Mouse (Mus musculus) heart, embryonic 11.5 days (tissue): Measurements from ENCODE around the gene Twsg1. TPM values are rescaled to one million over a fixed set of nuclear protein-coding genes. Genes with fewer than 3 reads are reported as not detected.

ENCODE experiments used
- ATAC-seq: fragments of 200-750 bp; cut with Nextera tagmentation; replicated peaks from 2 replicates; pipeline ENCODE4 v1.8.0; 2017; ENCODE audit warnings: moderate library complexity; ENCODE audit not compliant: insufficient number of reproducible peaks, low FRiP score, low TSS enrichment
- H3K27ac ChIP-seq: fragments of 300-500 bp; sonication (generic); 2 replicates; pipeline ENCODE4 v1.5.1; 2014; ENCODE audit warnings: mild to moderate bottlenecking, low read depth, low read length
- H3K27me3 ChIP-seq: fragments of 300-500 bp; sonication (generic); 2 replicates; pipeline ENCODE4 v1.6.1; 2014; ENCODE audit warnings: mild to moderate bottlenecking, low read length, mixed read lengths; ENCODE audit not compliant: control insufficient read depth, insufficient read depth
- H3K36me3 ChIP-seq: fragments of 300-500 bp; sonication (generic); 2 replicates; pipeline ENCODE4 v1.6.1; 2014; ENCODE audit warnings: mild to moderate bottlenecking, low read length, moderate library complexity, mixed read lengths; ENCODE audit not compliant: control insufficient read depth, insufficient read depth
- H3K4me1 ChIP-seq: fragments of 300-500 bp; sonication (generic); 2 replicates; pipeline ENCODE4 v1.6.1; 2014; ENCODE audit warnings: low read length; ENCODE audit not compliant: control insufficient read depth, insufficient read depth
- H3K4me2 ChIP-seq: fragments of 300-500 bp; sonication (generic); 2 replicates; pipeline ENCODE4 v1.6.1; 2014; ENCODE audit warnings: mild to moderate bottlenecking, moderate library complexity
- H3K4me3 ChIP-seq: fragments of 300-500 bp; sonication (generic); 2 replicates; pipeline ENCODE4 v1.5.1; 2014; ENCODE audit warnings: low read depth, low read length
- H3K9ac ChIP-seq: fragments of 300-500 bp; sonication (generic); 2 replicates; pipeline ENCODE4 v1.6.1; 2014; ENCODE audit warnings: mild to moderate bottlenecking, low read depth, low read length, moderate library complexity
- H3K9me3 ChIP-seq: fragments of 300-500 bp; sonication (generic); replicated peaks from 2 replicates; pipeline ENCODE4 v1.6.1; 2016; ENCODE audit warnings: low read length; ENCODE audit not compliant: control insufficient read depth
- WGBS: fragments of 180-500 bp; shearing (Covaris S2); extraction: QIAGEN DNeasy Blood & Tissue Kit; methylation state at CpG from one replicate; pipeline ENCODE4 v1.1.7; 2014; ENCODE audit not compliant: insufficient replicate concordance; 5-methylcytosine and 5-hydroxymethylcytosine counted together
- polyA plus RNA-seq: library from polyadenylated mRNA; unstranded; fragments of >200 nt; fragmentation: Nextera tagmentation; extraction: Ambion mirVana; gene quantifications from 2 replicates; pipeline ENCODE4 v1.2.1, GENCODE M21; 2014

Gene Twsg1
- polyA plus RNA-seq, 1 experiment from 2014 or later: 86.8 TPM

DNA sequence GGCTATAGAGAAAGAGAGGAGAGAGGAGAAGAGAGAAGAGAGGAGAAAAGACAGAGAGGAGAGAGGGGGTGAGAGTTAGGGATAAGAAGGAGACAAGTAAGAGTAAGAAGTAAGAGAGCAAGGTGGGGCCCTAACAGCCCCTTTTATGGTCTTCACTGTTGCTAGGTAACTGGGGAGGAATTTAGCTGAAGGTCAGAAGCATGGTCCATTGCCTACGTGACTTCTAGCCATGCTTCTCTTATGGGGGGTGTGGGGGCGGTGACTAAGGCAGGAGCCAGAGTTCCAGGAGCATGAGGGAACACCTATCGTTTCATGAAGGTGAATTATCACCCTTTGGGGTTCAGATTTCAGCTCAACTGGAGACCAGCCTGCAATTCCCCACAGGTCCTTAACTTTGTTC lies 55.0 kb downstream of the Twsg1 start:
- no peak overlapping the region for H3K4me3 ChIP-seq
- no peak overlapping the region for H3K27ac ChIP-seq
- no peaks in the 10 kb centered on the region for H3K4me1 ChIP-seq
- no peak for ATAC-seq
- no peaks in the 10 kb centered on the region for H3K36me3 ChIP-seq
- H3K27me3 ChIP-seq: no peaks in the 10 kb centered on the region
- no peak overlapping the region for H3K4me2 ChIP-seq
- WGBS: 67% methylated on average over 3 of the region's 3 CpGs
- no peak overlapping the region for H3K9ac ChIP-seq
- no peaks in the 10 kb centered on the region for H3K9me3 ChIP-seq

DNA sequence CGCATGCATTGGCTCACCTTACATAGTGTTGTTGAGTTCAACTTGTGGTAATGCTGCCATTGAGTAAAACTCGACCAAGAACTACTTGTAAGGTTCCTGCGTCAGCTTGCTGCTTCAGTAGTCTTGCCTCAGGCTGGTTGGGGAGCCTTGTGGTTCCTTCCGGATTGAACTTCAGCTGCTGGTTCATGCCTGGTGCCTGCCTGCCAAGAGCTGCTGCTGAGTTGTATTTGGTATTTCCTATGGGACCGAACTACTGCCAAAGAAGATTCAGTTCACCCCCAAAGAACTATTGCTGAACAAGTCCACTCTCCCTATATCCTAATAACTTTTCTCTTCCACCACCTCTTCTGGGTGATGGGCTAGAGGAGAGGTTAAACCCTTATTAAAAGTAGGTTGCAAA lies 61.5 kb downstream of the Twsg1 start:
- Histone ChIP-seq H3K27ac (no peak overlapping the region), H3K4me2 (no peak overlapping the region), H3K4me3 (no peak overlapping the region), H3K27me3 (no peaks in the 10 kb centered on the region), H3K36me3 (no peaks in the 10 kb centered on the region), H3K9me3 (no peaks in the 10 kb centered on the region), H3K9ac (no peak overlapping the region), H3K4me1 (peaks cover 10% of the 10 kb centered on the region; the same call in 1 of the 2 replicates)
- WGBS: 75% methylated on average over 5 of the region's 5 CpGs
- ATAC-seq: no peak

DNA sequence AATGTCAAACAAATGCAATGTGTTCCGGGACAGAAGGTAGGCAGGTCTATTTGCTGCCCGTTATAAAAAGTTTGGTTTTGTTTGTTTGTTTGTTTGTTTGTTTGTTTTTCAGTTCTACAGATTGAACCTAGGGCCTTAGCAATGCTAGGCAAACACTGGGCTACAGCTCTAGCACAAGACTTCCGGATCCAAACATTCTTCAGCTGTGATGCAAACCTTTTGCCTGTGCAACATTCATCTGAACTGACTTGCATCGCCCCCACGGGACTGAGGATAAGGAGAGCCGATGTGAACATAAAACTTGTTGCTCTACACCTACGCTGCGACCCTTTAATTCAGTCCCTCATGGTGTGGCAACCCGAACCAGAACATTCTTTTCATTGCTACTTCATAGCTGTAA lies 64.5 kb downstream of the Twsg1 start:
- WGBS: 70% methylated on average over 9 of the region's 9 CpGs
- Histone ChIP-seq H3K4me2 (peak overlapping the region; percentile 97), H3K36me3 (no peaks in the 10 kb centered on the region), H3K9ac (peak overlapping the region; percentile 90), H3K4me3 (peak overlapping the region; percentile 69), H3K27me3 (no peaks in the 10 kb centered on the region), H3K9me3 (no peaks in the 10 kb centered on the region), H3K27ac (peak overlapping the region; percentile 95), H3K4me1 (peaks cover 14% of the 10 kb centered on the region)
- no peak for ATAC-seq

DNA sequence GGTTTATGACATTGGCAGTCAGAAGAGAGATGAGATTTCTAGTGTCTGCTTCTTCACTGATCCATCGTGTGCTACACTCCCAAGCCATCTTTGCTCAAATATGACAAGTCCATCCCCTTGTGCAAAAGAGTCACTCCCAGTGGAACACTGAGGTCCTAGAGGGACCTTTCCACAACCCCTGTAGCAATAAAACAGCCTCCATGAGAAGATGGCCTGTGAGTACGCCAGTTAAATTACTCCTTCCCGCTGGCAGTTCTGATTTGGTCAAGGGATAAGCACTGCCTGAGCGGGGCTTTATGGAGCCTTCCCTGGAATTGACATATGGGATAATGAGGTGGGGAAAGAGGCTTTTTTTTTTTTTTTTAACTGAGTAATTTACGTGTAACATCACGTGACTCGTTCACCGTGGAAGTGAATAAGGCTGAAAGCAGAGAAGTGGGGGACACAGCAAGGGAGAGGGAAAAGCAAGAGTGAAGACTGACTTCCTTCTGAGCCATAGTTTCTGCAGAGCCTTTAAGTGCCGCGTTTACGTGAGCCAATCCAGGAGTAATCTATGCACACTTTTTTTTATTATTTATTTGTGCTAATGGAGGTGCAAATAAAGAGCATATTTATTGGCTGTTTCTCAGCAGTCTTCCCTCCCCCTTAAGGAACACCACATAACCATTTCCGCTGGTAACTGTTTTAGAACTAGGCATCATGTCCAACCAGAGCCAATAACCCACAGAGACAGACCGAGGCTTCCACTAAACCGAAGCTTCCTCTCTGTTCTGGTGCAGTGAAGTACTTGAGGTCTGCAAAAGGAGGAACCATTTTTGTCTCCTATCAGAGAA lies 65.1 kb downstream of the Twsg1 start, which contains the start of gene Ralbp1:
Ralbp1 (minus strand) TSS at position 102 of the 833 bp plus-strand sequence.
- peak within 1 kb of the TSS; percentile 69 for H3K4me3 ChIP-seq
- H3K4me2 ChIP-seq: peak within 1 kb of the TSS; percentile 98
- H3K9me3 ChIP-seq: no peaks in the 10 kb centered on the region
- H3K4me1 ChIP-seq: peaks cover 14% of the 10 kb centered on the region
- no peak for ATAC-seq
- H3K27me3 ChIP-seq: no peaks in the 10 kb centered on the region
- H3K36me3 ChIP-seq: no peaks in the 10 kb centered on the region
- H3K27ac ChIP-seq: peak within 1 kb of the TSS; percentile 95
- H3K9ac ChIP-seq: peak within 1 kb of the TSS; percentile 90
- WGBS: 10% methylated on average over 14 of the region's 14 CpGs

DNA sequence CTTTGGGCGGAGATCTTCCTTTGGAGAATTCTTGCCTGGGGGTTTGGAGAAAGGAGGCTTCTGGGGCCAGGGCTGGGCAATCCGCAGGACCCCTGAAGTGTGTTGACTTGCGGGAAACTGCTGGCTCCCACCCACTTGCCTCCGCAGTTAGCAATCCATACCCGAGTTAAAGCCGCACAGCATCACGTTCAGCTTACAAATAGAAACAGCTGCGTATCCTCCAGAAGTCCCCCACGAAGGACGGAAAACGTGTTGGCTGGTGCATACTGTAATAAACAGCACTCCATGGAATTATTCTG lies 65.7 kb downstream of the Twsg1 start:
- Histone ChIP-seq H3K4me1 (peaks cover 14% of the 10 kb centered on the region), H3K4me2 (peak overlapping the region; percentile 97), H3K4me3 (peak overlapping the region; percentile 69), H3K9ac (peak overlapping the region; percentile 90), H3K36me3 (no peaks in the 10 kb centered on the region), H3K27me3 (no peaks in the 10 kb centered on the region), H3K27ac (peak overlapping the region; percentile 95), H3K9me3 (no peaks in the 10 kb centered on the region)
- ATAC-seq: no peak
- WGBS: under 1% methylated on average over 11 of the region's 11 CpGs

DNA sequence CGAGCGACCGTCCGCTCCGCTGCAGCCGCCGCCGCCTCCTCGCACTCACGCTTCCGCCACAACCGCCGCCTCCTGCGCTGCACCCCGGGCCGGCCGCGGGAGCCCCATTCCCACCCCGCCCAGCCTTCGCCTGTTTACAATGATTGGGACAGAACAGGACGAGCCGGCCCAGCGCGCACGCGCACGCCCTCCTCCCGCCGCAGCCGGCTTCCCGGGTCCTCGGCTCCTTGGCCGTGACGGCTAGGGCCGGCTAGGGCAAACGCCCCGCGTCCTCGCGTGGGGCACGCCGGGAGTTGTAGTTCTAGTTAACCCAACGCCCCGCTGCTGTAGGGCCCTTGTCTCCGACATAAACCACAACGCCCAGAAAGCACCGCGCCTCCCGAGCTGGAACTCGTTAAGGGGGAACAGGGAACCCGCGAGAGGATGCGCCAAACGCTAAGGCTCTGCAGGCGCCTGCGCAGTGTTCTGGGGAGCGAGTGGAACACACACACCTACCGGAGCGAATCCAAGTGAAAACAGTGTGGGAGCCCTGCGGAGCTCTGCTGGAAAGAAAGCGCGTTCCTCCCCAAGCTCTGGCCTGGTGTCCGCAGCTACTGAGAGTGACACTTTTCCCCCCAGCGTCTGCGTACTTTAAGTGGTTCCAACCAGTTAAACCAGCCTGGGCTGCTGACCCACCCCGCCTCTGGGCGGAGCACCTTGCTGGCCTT lies 66.2 kb downstream of the Twsg1 start:
- under 1% methylated on average over 55 of the region's 67 CpGs for WGBS

DNA sequence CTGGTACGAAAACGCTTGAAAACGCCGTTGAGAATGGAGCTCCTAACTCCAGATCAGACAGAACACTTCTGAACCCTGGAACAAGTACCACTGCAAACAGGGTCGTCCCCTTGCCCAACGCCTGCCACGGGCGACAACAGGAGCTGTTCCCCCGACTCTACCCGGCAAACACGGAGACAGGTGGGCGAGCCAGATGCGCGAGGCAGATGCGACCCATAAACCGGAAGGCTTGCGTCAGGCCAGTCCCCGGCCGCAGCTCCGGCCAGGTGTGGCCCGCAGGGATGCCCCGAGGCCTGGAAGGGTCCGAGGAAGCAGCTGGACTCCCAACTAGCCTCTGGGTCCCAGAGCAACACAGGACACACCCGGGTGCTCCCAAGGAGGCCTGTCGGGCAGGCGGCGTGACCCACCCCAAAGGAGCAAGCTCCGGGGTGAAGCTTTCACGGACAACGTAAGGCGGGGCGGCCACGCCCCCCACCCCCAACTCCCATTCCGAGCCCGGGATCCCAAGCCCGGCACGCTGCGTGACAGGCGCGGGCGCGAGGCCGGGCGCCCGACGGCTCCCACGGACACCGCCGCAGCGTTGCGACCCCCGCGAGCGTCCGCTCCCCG lies 66.9 kb downstream of the Twsg1 start:
- peak overlapping the region; percentile 69 for H3K4me3 ChIP-seq
- H3K27me3 ChIP-seq: no peaks in the 10 kb centered on the region
- H3K4me2 ChIP-seq: peak overlapping the region; percentile 98
- no peaks in the 10 kb centered on the region for H3K9me3 ChIP-seq
- H3K4me1 ChIP-seq: peaks cover 14% of the 10 kb centered on the region
- no peaks in the 10 kb centered on the region for H3K36me3 ChIP-seq
- peak; percentile 20 for ATAC-seq
- under 1% methylated on average over 56 of the region's 56 CpGs for WGBS
- peak overlapping the region; percentile 95 for H3K27ac ChIP-seq
- peak overlapping the region; percentile 90 for H3K9ac ChIP-seq

More for the DNA sequence above, 66.2 kb downstream of the Twsg1 start:
- Histone ChIP-seq H3K27me3 (no peaks in the 10 kb centered on the region), H3K9me3 (no peaks in the 10 kb centered on the region), H3K9ac (peak overlapping the region; percentile 90), H3K36me3 (no peaks in the 10 kb centered on the region), H3K4me3 (peak overlapping the region; percentile 69), H3K4me2 (peak overlapping the region; percentile 98), H3K4me1 (peaks cover 14% of the 10 kb centered on the region), H3K27ac (peak overlapping the region; percentile 95)
- ATAC-seq: peak; percentile 98

DNA sequence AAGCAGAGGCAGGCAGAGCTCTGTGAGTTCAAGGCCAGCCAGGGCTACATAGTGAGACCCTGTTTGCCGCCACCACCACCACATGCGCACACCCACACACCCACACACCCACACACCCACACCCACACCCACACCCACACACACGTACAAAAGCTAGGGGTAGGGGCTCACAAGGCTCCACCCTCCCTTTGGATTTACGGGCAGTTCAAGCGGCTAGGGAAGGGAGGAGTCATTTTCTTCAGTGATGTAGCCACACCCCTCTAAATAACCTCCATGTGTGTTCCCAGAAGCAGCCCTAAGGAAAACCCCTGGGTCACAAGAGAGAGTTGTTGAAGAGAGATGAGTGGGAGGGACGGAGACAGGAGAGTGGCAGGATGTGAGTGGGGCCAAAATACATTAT lies 74.0 kb downstream of the Twsg1 start:
- H3K27me3 ChIP-seq: no peaks in the 10 kb centered on the region
- ATAC-seq: no peak
- peaks cover 4% of the 10 kb centered on the region; the same call in 1 of the 2 replicates for H3K4me1 ChIP-seq
- no peak overlapping the region for H3K4me2 ChIP-seq
- no peak overlapping the region for H3K9ac ChIP-seq
- 79% methylated on average over 6 of the region's 6 CpGs for WGBS
- H3K4me3 ChIP-seq: no peak overlapping the region
- H3K9me3 ChIP-seq: no peaks in the 10 kb centered on the region
- H3K36me3 ChIP-seq: no peaks in the 10 kb centered on the region
- H3K27ac ChIP-seq: no peak overlapping the region
